Mouse (Mus musculus): ENCODE results near the gene Rsph3b.

- no peak for TF ChIP-seq CTCF (IDR thresholded peaks at IDR 0.05; ENCODE audit: borderline replicate concordance, extremely low read depth, insufficient read depth, insufficient read length)
- 0 out of 2 replicates have a peak, but pooled peaks have one; percentile 5 for TF ChIP-seq POLR2A (IDR thresholded peaks at IDR 0.05; ENCODE audit: borderline replicate concordance, extremely low read depth, insufficient read depth, insufficient read length, poor library complexity, severe bottlenecking)
Measured at GRCm38 (mm10) chr17:6861181-6862039, 87.1 kb downstream of the Rsph3b start.
